Mouse (Mus musculus) spleen, adult 2 months (tissue): ENCODE results near the gene Gm10197.

Experiments used
- CTCF ChIP-seq: fragments of 200-500 bp; IDR thresholded peaks from 2 replicates; pipeline ENCODE4 v1.5.1; 2011; ENCODE audit warnings: mild to moderate bottlenecking, inconsistent platforms; ENCODE audit not compliant: insufficient read depth, insufficient read length, insufficient replicate concordance; ENCODE audit errors: extremely low read depth
- POLR2A ChIP-seq: fragments of 200-500 bp; IDR thresholded peaks from 2 replicates; pipeline ENCODE4 v1.6.1; 2011; ENCODE audit warnings: low read depth, low read length, inconsistent platforms

GRCm38 (mm10) chr19:53340423-53340822, 31.1 kb downstream of the Gm10197 start:
- TF ChIP-seq POLR2A: no peak
- no peak for TF ChIP-seq CTCF
